Mouse (Mus musculus) thymus, adult 2 months (tissue): ENCODE results near the gene Aip.

Experiments used
- CTCF ChIP-seq: fragments of 200-500 bp; IDR thresholded peaks from 2 replicates; pipeline ENCODE4 v1.5.1; 2012; ENCODE audit warnings: mild to moderate bottlenecking, control low read depth, low read length, moderate library complexity, borderline replicate concordance; ENCODE audit not compliant: control insufficient read depth, poor library complexity, insufficient read depth; ENCODE audit errors: extremely low read depth
- POLR2A ChIP-seq: fragments of 200-500 bp; IDR thresholded peaks from 2 replicates; pipeline ENCODE4 v1.6.1; 2012; ENCODE audit warnings: mild to moderate bottlenecking, low read length, control low read depth, moderate library complexity; ENCODE audit not compliant: control insufficient read depth, poor library complexity, insufficient read depth; ENCODE audit errors: extremely low read depth

GRCm38 (mm10) chr19:4094348-4094747, 31.3 kb downstream of the Aip start:
- TF ChIP-seq CTCF (no peak), POLR2A (no peak)
